Mouse (Mus musculus) kidney, adult 2 months (tissue): ENCODE results near the gene Rpp38.

Experiments
- CTCF ChIP-seq: fragments of 200-500 bp; conservative IDR thresholded peaks from 2 replicates; pipeline ENCODE4 v1.5.1; 2011; ENCODE audit warnings: low read depth, mild to moderate bottlenecking, control low read depth, low read length, moderate library complexity, mixed read lengths; ENCODE audit not compliant: insufficient read depth, insufficient read length
- POLR2A ChIP-seq: fragments of 200-500 bp; IDR thresholded peaks from one replicate; pipeline ENCODE4 v1.6.1; 2011; ENCODE audit warnings: low read depth, low read length, control low read depth

DNA sequence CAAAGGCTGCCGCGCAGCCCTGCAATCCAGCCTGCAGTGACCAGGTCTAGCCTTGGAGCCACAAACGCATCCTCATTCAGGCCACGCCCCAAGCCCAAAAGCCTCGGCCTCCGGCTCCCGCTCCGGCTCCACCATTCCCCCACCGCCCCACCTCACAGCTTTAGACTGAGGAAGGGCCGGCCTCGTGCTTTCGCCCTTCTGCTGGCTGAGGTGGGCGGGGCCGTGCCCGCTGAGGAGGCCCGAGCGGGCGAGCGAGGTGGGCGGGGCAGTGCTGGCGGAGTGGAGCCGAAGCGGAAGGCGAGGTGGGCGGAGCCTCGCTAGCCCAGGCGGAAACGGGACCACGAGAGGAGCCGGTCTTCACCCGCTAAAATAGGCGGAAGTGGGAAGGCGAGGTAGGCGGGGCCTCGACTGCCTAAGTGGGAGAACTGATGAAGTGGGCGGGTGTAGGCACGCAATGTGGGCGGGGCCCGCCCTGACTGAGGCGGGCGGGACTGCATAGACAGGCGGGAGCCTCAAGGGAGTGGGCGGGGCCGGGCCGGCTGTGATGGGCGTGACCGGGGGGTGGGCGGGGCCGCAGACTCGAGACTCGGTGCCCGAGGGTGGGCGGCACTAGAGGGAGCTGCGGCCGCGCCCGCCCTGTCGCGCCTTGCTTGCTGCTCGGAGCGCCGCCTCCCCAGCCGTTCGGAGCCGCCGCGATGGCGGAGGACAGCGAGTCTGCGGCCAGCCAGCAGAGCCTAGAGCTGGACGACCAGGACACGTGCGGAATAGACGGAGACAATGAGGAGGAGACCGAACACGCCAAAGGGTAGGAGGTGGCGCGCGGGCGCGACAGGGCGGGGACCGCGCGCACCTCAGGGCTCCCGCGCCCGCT lies 48.6 kb downstream of the Rpp38 start, which contains the start of gene Nmt2:
- TF ChIP-seq POLR2A (peak; percentile 60), CTCF (no peak)
